Mouse (Mus musculus): ENCODE measurements around the gene Gm10337. TPM values are rescaled to one million over a fixed set of nuclear protein-coding genes. Genes with fewer than 3 reads are reported as not detected.
A peak's percentile ranks its signal among the peaks of the same experiment; 100 is the strongest.

Gm10337 gene
- total and polyA plus RNA-seq, 3 experiments = not detected

- DNase-seq (ENCODE audit: low read depth, low spot score) = peak; percentile 89
- Histone ChIP-seq H3K4me3 (ENCODE audit: control insufficient read depth in 1 of 2, insufficient read depth in 1 of 2, low read depth in 2 of 2, low read length in 2 of 2) (peak overlapping the region; percentile 81 to 92), H3K36me3 (ENCODE audit: control insufficient read depth in 1 of 2, insufficient read depth in 2 of 2, low read length in 2 of 2) (peaks cover 31 to 36% of the 10 kb centered on the region in 2 experiments), H3K9ac (ENCODE audit: control insufficient read depth, low read depth, low read length, poor library complexity, severe bottlenecking) (peak overlapping the region; percentile 99), H3K9me3 (replicated peaks; ENCODE audit: insufficient read depth, low read length) (no peaks in the 10 kb centered on the region), H3K27me3 (ENCODE audit: control insufficient read depth in 1 of 2, insufficient read depth in 2 of 2, low read length in 2 of 2) (no peaks in the 10 kb centered on the region), H3K4me1 (ENCODE audit: control insufficient read depth in 1 of 2, insufficient read depth in 2 of 2, low read length in 2 of 2) (peaks cover 6 to 9% of the 10 kb centered on the region in 2 experiments; a peak in 2 of 4 replicates), H3K27ac (ENCODE audit: control insufficient read depth, low read depth, low read length) (peak overlapping the region; percentile 95), H3K79me2 (ENCODE audit: control insufficient read depth, insufficient read depth, low read length, poor library complexity) (peaks cover 36% of the 10 kb centered on the region)
- TF ChIP-seq KAT2A (conservative IDR thresholded peaks at IDR 0.05; ENCODE audit: low read depth, low read length) (peak; percentile 67; the same call in 1 of the 2 replicates), POLR2AphosphoS2 (IDR thresholded peaks at IDR 0.05; ENCODE audit: low read length) (peak; percentile 83), MXI1 (IDR thresholded peaks at IDR 0.05; ENCODE audit: low read depth, low read length) (peak; percentile 76), ZC3H11A (IDR thresholded peaks at IDR 0.05; ENCODE audit: low read depth, low read length) (no peak), GABPA (IDR thresholded peaks at IDR 0.05; ENCODE audit: low read depth, low read length) (no peak), ETS1 (IDR thresholded peaks at IDR 0.05; ENCODE audit: low read depth, low read length) (no peak), MAFK (IDR thresholded peaks at IDR 0.05; ENCODE audit: borderline replicate concordance, low read depth, low read length) (no peak), USF1 (IDR thresholded peaks at IDR 0.05; ENCODE audit: low read depth, low read length) (no peak), UBTF (IDR thresholded peaks at IDR 0.05; ENCODE audit: borderline replicate concordance, insufficient read depth, low read depth, low read length) (peak; percentile 100), TCF12 (IDR thresholded peaks at IDR 0.05; ENCODE audit: low read depth, low read length) (0 out of 2 replicates have a peak, but pooled peaks have one; percentile 4), MYB (IDR thresholded peaks at IDR 0.05; ENCODE audit: low read depth, low read length) (0 out of 2 replicates have a peak, but pooled peaks have one; percentile 7), BHLHE40 (IDR thresholded peaks at IDR 0.05; ENCODE audit: borderline replicate concordance, low read depth, low read length) (no peak), GATA1 (IDR thresholded peaks at IDR 0.05; ENCODE audit: low read depth, low read length) (no peak), ZKSCAN1 (IDR thresholded peaks at IDR 0.05; ENCODE audit: low read depth, low read length) (peak; percentile 90), TBP (IDR thresholded peaks at IDR 0.05; ENCODE audit: low read depth, low read length) (no peak), ZMIZ1 (IDR thresholded peaks at IDR 0.05; ENCODE audit: low read depth, low read length) (peak; percentile 32; the same call in 1 of the 2 replicates), SMC3 (IDR thresholded peaks at IDR 0.05; ENCODE audit: low read depth, low read length) (no peak), JUND (IDR thresholded peaks at IDR 0.05; ENCODE audit: low read depth, low read length) (no peak), HCFC1 (IDR thresholded peaks at IDR 0.05; ENCODE audit: low read depth, low read length) (peak; percentile 81), POLR2AphosphoS5 (IDR thresholded peaks at IDR 0.05; ENCODE audit: borderline replicate concordance, low read depth, low read length) (no peak), NRF1 (IDR thresholded peaks at IDR 0.05; ENCODE audit: insufficient read depth, low read depth, low read length, poor library complexity, severe bottlenecking) (peak; percentile 76), EP300 (IDR thresholded peaks at IDR 0.05; ENCODE audit: low read depth in 1 of 2, low read length in 2 of 2) (no peak), NELFE (IDR thresholded peaks at IDR 0.05; ENCODE audit: low read depth, low read length) (peak; percentile 52), RAD21 (IDR thresholded peaks at IDR 0.05; ENCODE audit: low read depth, low read length) (no peak), MAX (IDR thresholded peaks at IDR 0.05; ENCODE audit: low read length) (no peak; the same call in 1 of the 2 replicates), CHD2 (IDR thresholded peaks at IDR 0.05; ENCODE audit: low read length) (no peak; the same call in 1 of the 2 replicates), E2F4 (IDR thresholded peaks at IDR 0.05; ENCODE audit: borderline replicate concordance, low read depth, low read length) (no peak), CTCF (IDR thresholded peaks at IDR 0.05 in 2 of 3, conservative IDR thresholded peaks at IDR 0.05 in 1 of 3; ENCODE audit: control insufficient read depth in 1 of 3, insufficient read depth in 1 of 3, low read depth in 2 of 3, low read length in 3 of 3, poor library complexity in 1 of 3, severe bottlenecking in 1 of 3) (peak in 2 of 3 experiments; percentile 50 to 69; a peak in 4 of 6 replicates), ELF1 (IDR thresholded peaks at IDR 0.05; ENCODE audit: low read depth, low read length) (peak; percentile 35; the same call in 1 of the 2 replicates), MEF2A (IDR thresholded peaks at IDR 0.05; ENCODE audit: extremely low read depth, insufficient replicate concordance, low read depth, low read length, poor library complexity, severe bottlenecking) (no peak), USF2 (IDR thresholded peaks at IDR 0.05; ENCODE audit: borderline replicate concordance in 1 of 2, insufficient read depth in 1 of 2, low read depth in 1 of 2, low read length in 2 of 2) (no peak), SIN3A (IDR thresholded peaks at IDR 0.05; ENCODE audit: low read length) (peak; percentile 81), ZNF384 (IDR thresholded peaks at IDR 0.05; ENCODE audit: low read depth, low read length) (peak; percentile 77), TAL1 (IDR thresholded peaks at IDR 0.05; ENCODE audit: low read length) (no peak), POLR2A (IDR thresholded peaks at IDR 0.05; ENCODE audit: control insufficient read depth in 1 of 2, insufficient read depth in 1 of 2, low read depth in 1 of 2, low read length in 2 of 2, poor library complexity in 1 of 2) (peak; percentile 57 to 66; a peak in 2 of 4 replicates), MAZ (IDR thresholded peaks at IDR 0.05; ENCODE audit: low read depth, low read length) (peak; percentile 85)
These were observed 32.8 kb upstream of the Gm10337 start for GRCm38 (mm10) chr15:102470605-102471294.

All from MEL (cell line).